Mouse (Mus musculus): ENCODE results near the gene Abcb6.

DNA sequence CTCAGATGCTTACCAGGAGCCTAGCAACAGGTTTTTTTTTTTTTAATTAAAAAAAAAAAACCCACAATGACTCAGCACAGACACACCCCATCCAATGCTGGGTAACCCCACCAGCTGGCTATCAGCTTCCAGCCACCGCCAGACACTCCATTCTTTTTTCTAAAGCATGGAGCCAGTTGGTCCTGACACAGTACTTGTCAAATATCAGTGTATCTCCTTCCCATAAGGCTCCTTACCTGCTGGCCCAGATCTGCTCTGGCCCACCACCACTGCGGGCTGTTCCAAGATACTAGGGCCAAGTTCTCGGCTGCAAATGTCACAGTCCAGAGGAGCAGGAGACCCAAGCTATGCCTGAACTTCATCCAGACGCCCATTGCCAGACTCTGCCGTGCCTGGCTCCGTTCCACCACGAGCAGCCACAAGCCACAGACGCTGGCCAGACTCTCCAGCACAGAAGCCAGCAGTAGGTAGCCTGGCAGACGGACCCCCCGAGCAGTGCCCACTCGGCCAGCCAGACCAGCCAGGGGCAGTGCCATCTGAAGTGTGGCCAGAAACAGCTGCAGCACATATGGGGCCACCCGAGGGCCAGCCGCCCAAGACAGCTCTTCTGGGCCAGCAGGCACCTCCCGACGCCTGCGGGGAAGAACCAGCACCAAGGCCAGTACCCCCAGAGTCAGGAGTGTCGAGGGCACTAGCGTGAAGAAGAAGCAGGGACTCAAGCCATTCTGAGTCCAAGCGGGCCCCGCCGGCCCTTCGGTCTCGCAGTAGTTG lies 673 bp downstream of the Abcb6 start:
- no peak for TF ChIP-seq EP300 (IDR thresholded peaks at IDR 0.05; ENCODE audit: insufficient read depth, low read depth, low read length)
- no peak for TF ChIP-seq CTCF (IDR thresholded peaks at IDR 0.05)
- TF ChIP-seq POLR2A (IDR thresholded peaks at IDR 0.05; ENCODE audit: insufficient read depth, low read depth, low read length), result no peak
